Mouse (Mus musculus) G1E (cell line): Measurements from ENCODE around the gene Daam2. TPM values are rescaled to one million over a fixed set of nuclear protein-coding genes. Genes with fewer than 3 reads are reported as not detected.

Experiments used
- ATAC-seq: 2 replicates; pipeline ENCODE4 v1.8.0; 2016; ENCODE audit warnings: mild to moderate bottlenecking; ENCODE audit not compliant: insufficient number of reproducible peaks, poor library complexity, low FRiP score, severe bottlenecking; ENCODE audit errors: extremely low read depth
- DNase-seq: peaks from one replicate; pipeline ENCODE4 v3.0.0; 2012; ENCODE audit warnings: low spot score
- H3K27me3 ChIP-seq: 2 replicates; pipeline ENCODE4 v1.6.1; 2012; ENCODE audit warnings: mild to moderate bottlenecking, low read length, inconsistent platforms; ENCODE audit not compliant: insufficient read depth
- H3K36me3 ChIP-seq: replicated peaks from 2 replicates; pipeline ENCODE3; 2012; ENCODE audit warnings: mild to moderate bottlenecking, inconsistent platforms
- H3K4me1 ChIP-seq: 2 replicates; pipeline ENCODE4 v1.6.1; 2012; ENCODE audit warnings: low read depth, low read length, inconsistent platforms, mixed read lengths; ENCODE audit not compliant: insufficient read depth
- H3K4me3 ChIP-seq: 2 replicates; pipeline ENCODE4 v1.5.1; 2012; ENCODE audit warnings: low read depth, mild to moderate bottlenecking, inconsistent platforms, low read length, moderate library complexity, mixed read lengths
- H3K9me3 ChIP-seq: replicated peaks from 2 replicates; pipeline ENCODE4 v1.6.1; 2012; ENCODE audit warnings: inconsistent platforms
- CTCF ChIP-seq: IDR thresholded peaks from 2 replicates; pipeline ENCODE4 v1.5.1; 2012; ENCODE audit warnings: low read depth, low read length, inconsistent platforms, mixed read lengths
- GATA1 ChIP-seq: IDR thresholded peaks from 2 replicates; pipeline ENCODE4 v1.6.1; 2012; ENCODE audit warnings: borderline replicate concordance, low read length, inconsistent platforms, mixed read lengths
- GATA2 ChIP-seq: IDR thresholded peaks from 2 replicates; pipeline ENCODE4 v1.6.1; 2012; ENCODE audit warnings: low read depth, low read length, inconsistent platforms, borderline replicate concordance
- POLR2AphosphoS5 ChIP-seq: IDR thresholded peaks from 2 replicates; pipeline ENCODE4 v1.6.1; 2012; ENCODE audit warnings: low read depth, low read length, inconsistent platforms; ENCODE audit not compliant: insufficient replicate concordance
- TAL1 ChIP-seq: conservative IDR thresholded peaks from 2 replicates; pipeline ENCODE4 v1.6.1; 2012; ENCODE audit warnings: low read depth, low read length, inconsistent platforms, mixed read lengths
- polyA plus RNA-seq: library from polyadenylated mRNA; stranded (reverse); fragments of >175 nt; gene quantifications from 2 replicates; pipeline ENCODE4 v1.2.3, GENCODE M21; 2012
- total RNA-seq, 2 experiments: library from RNA; stranded (forward) in 1 of 2; stranded (reverse) in 1 of 2; fragments of 200-1000 nt in 1 of 2; fragments of >200 nt in 1 of 2; fragmentation: Nextera tagmentation in 1 of 2; gene quantifications; 2 replicates each; pipeline ENCODE4 v1.2.3; 2014 to 2017

Gene Daam2
- total and polyA plus RNA-seq, 3 experiments = 0.05 TPM; not detected in 2

- no peak for ATAC-seq
Measured at GRCm38 (mm10) chr17:49539204-49539603, 24.9 kb downstream of the Daam2 start.

GRCm38 (mm10) chr17:49535580-49535979, 28.6 kb downstream of the Daam2 start:
- no peak for ATAC-seq

More at GRCm38 (mm10) chr17:49539204-49539603, 24.9 kb downstream of the Daam2 start:
- TF ChIP-seq POLR2AphosphoS5 (no peak), TAL1 (no peak), GATA2 (no peak), CTCF (no peak), GATA1 (no peak)
- peaks cover 61% of the 10 kb centered on the region for H3K9me3 ChIP-seq
- H3K4me3 ChIP-seq = no peak overlapping the region
- no peaks in the 10 kb centered on the region for H3K36me3 ChIP-seq
- H3K4me1 ChIP-seq = no peaks in the 10 kb centered on the region
- no peaks in the 10 kb centered on the region for H3K27me3 ChIP-seq
- no peak for DNase-seq

GRCm38 (mm10) chr17:49534267-49534719, 29.9 kb downstream of the Daam2 start:
- Histone ChIP-seq H3K36me3 (no peaks in the 10 kb centered on the region), H3K4me3 (no peak overlapping the region), H3K9me3 (peaks cover 55% of the 10 kb centered on the region), H3K27me3 (no peaks in the 10 kb centered on the region), H3K4me1 (no peaks in the 10 kb centered on the region)
- DNase-seq (no peak), ATAC-seq (no peak)
- no peak for TF ChIP-seq CTCF
- TF ChIP-seq GATA1 = no peak
- TF ChIP-seq TAL1 = no peak
- TF ChIP-seq POLR2AphosphoS5 = no peak
- TF ChIP-seq GATA2 = no peak

More at GRCm38 (mm10) chr17:49535580-49535979, 28.6 kb downstream of the Daam2 start:
- H3K4me1 ChIP-seq = no peaks in the 10 kb centered on the region
- TF ChIP-seq GATA2 = no peak
- TF ChIP-seq POLR2AphosphoS5 = no peak
- no peak for TF ChIP-seq CTCF
- no peak for TF ChIP-seq TAL1
- TF ChIP-seq GATA1 = no peak
- H3K4me3 ChIP-seq = no peak overlapping the region
- H3K27me3 ChIP-seq = no peaks in the 10 kb centered on the region
- no peak for DNase-seq
- peaks cover 61% of the 10 kb centered on the region for H3K9me3 ChIP-seq
- H3K36me3 ChIP-seq = no peaks in the 10 kb centered on the region

GRCm38 (mm10) chr17:49531661-49532060, 32.5 kb downstream of the Daam2 start:
- no peaks in the 10 kb centered on the region for H3K36me3 ChIP-seq
- H3K27me3 ChIP-seq = no peaks in the 10 kb centered on the region
- DNase-seq (no peak), ATAC-seq (no peak)
- peaks cover 65% of the 10 kb centered on the region for H3K9me3 ChIP-seq
- H3K4me1 ChIP-seq = no peaks in the 10 kb centered on the region
- TF ChIP-seq POLR2AphosphoS5 (no peak), GATA2 (no peak), CTCF (no peak), TAL1 (no peak), GATA1 (no peak)
- H3K4me3 ChIP-seq = no peak overlapping the region

- Histone ChIP-seq H3K4me1 (no peaks in the 10 kb centered on the region), H3K9me3 (peaks cover 63% of the 10 kb centered on the region), H3K36me3 (no peaks in the 10 kb centered on the region), H3K4me3 (no peak overlapping the region), H3K27me3 (no peaks in the 10 kb centered on the region)
- ATAC-seq (no peak), DNase-seq (no peak)
- TF ChIP-seq GATA1 = no peak
- TF ChIP-seq TAL1 = no peak
- TF ChIP-seq POLR2AphosphoS5 = no peak
- TF ChIP-seq GATA2 = no peak
- TF ChIP-seq CTCF = no peak
Measured at GRCm38 (mm10) chr17:49530215-49530614, 33.9 kb downstream of the Daam2 start.

- no peaks in the 10 kb centered on the region for H3K4me1 ChIP-seq
- no peaks in the 10 kb centered on the region for H3K27me3 ChIP-seq
- H3K4me3 ChIP-seq = no peak overlapping the region
- no peaks in the 10 kb centered on the region for H3K36me3 ChIP-seq
- TF ChIP-seq GATA2 = no peak
- no peak for TF ChIP-seq TAL1
- TF ChIP-seq POLR2AphosphoS5 = no peak
- TF ChIP-seq GATA1 = no peak
- no peak for TF ChIP-seq CTCF
- H3K9me3 ChIP-seq = peaks cover 64% of the 10 kb centered on the region
- ATAC-seq (no peak), DNase-seq (no peak)
Measured at GRCm38 (mm10) chr17:49528503-49529205, 35.5 kb downstream of the Daam2 start.

GRCm38 (mm10) chr17:49528033-49528432, 36.1 kb downstream of the Daam2 start:
- H3K4me1 ChIP-seq = no peaks in the 10 kb centered on the region
- H3K9me3 ChIP-seq = peaks cover 68% of the 10 kb centered on the region
- no peak for TF ChIP-seq TAL1
- H3K4me3 ChIP-seq = no peak overlapping the region
- DNase-seq (no peak), ATAC-seq (no peak)
- H3K36me3 ChIP-seq = no peaks in the 10 kb centered on the region
- H3K27me3 ChIP-seq = no peaks in the 10 kb centered on the region
